Mouse (Mus musculus) brain, embryonic 18.5 days (tissue): ENCODE measurements around the gene Slc22a15.

ENCODE experiments used
- DNase-seq: peaks from one replicate; pipeline ENCODE4 v3.0.0-alpha.2; 2012; ENCODE audit warnings: low read depth, low spot score

The Slc22a15 gene

GRCm38 (mm10) chr3:101916525-101916924 is 7.7 kb downstream of the Slc22a15 start:
- no peak for DNase-seq

- no peak for DNase-seq
Measured at GRCm38 (mm10) chr3:101915048-101915801, 9.0 kb downstream of the Slc22a15 start.

DNA sequence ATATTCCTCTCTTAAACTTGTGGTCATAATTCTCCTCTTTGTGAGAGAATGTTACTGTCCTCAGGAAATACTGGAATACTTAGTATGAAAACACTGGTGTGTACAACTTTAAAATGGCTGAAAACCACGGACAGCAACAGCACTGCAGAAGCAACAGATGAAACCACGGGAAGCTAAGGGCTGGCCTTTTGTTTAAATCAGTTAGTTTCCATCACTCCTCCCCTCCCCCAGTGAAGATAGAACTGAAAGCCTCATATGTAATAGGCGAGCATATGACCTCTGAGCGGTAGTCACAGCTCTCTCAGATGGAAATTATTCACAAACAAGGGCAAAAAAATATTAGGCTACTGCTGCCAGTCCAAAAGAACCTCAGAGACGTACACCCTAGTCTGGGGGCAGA is 10.0 kb downstream of the Slc22a15 start:
- no peak for DNase-seq

GRCm38 (mm10) chr3:101912041-101912440 is 12.2 kb downstream of the Slc22a15 start:
- no peak for DNase-seq

- no peak for DNase-seq
Measured at GRCm38 (mm10) chr3:101907049-101907448, 17.2 kb downstream of the Slc22a15 start.

GRCm38 (mm10) chr3:101904776-101905175 is 19.5 kb downstream of the Slc22a15 start:
- no peak for DNase-seq

DNA sequence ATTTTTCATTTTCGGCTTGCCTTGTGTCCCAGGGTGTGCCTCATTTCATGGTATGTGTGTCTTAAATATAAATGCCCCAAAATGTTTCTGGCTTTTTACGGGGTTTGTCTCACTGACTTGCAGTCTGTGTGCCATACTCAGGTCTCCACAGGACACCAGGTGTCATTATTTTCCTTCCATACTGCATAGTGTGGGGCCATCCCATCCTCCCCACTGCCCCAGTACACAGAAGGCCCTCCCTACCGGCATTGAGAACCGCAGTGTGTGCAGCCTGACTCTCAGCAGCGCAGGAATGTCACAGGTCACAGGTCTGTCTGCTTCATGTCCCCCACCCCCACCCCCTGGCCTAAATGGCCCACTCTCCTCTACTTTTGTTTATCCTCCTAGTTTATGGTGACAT is 21.2 kb downstream of the Slc22a15 start:
- DNase-seq, result no peak

GRCm38 (mm10) chr3:101902344-101902743 is 21.9 kb downstream of the Slc22a15 start:
- DNase-seq, result no peak

DNA sequence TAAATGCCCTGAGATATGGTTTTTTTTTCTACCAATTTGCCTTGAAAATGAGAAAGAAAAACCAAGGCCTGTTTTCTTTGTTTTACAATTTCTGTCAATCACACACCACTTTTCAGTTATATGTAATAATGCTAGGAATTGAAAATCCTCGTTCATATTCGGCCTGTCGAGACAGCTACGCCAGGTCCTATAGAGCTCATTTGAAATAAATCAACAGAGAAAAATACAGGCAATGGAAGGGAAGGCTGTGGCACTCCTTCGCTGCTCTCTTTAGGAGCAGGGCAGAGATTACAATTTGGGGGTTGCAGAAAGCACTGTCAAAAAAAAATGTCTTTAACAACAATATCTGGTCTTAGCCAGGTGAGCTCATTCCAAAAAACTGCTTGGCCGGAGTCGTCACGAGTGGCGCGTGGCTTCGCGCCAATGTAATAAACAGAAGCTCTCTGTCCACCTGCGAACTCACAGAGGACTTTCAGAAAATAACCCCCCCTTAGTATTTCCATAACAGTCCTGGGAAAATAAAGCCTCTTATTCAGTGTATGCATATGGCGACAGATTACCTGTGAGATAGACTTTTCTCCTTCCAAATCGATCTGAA is 26.8 kb downstream of the Slc22a15 start:
- no peak for DNase-seq

DNA sequence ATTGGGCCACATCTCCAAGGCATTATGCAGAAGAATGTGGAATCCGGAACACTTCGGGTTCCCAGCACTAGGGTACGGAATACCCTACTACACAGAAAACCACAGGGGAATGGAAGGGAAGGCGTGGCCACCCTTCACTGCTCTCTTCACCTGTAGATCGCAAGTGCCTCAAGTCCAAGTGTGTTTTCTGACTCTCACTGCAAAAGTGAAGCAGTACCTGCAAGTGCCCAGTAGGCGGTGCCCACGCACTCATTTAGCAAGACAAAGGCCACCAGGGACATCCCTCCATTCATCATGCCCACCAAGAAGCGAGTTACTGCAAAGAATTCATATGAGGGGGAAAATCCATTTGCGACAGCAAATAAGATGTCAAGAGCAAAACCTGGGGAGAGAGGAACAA is 27.4 kb downstream of the Slc22a15 start:
- peak; percentile 67 for DNase-seq

DNA sequence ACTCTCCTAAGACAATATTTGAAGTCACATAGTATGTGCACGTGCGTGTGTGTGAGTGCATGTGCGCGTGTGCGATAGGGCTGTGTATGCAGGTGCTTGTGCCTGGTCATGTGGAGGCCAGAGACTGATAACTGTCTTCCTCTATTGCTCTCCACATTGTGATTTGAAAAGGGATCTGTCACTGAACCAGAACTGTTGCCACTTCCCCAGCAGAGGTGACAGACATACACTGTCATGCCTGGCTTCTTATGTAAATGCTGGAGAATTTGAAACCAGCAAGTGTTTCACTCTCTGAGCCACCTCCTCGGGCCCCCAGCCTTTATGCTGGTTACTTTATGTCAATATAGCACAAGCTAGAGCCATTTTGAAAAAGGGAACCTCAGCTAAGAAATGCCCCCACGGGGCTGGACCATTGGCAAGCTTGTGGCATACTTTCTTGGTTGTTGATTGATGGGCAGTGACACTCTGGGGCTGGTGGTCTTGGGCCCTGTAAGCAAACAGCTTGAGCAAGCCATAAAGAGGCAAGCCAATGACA is 28.8 kb downstream of the Slc22a15 start:
- no peak for DNase-seq

- DNase-seq, result no peak
Measured at GRCm38 (mm10) chr3:101885591-101885990, 38.7 kb downstream of the Slc22a15 start.

DNA sequence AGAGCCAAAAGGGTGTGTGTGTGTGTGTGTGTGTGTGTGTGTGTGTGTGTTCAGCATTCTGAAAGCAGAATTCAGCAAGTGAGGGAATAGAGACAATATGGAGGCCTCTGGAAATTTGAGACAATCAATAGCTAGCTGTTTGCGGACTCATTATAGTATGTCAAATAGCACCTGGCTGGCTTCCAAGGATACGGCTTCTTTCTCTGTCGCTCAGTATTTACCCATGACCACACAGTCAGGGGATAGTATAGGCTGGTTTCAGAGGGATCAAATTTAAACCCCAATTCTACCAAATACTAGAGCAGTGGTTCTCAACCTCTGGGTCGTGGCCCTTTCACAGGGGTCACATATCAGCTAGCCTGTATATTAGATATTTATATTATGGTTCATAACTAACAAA is 39.2 kb downstream of the Slc22a15 start:
- DNase-seq, result no peak

GRCm38 (mm10) chr3:101883902-101884301 is 40.4 kb downstream of the Slc22a15 start:
- no peak for DNase-seq

GRCm38 (mm10) chr3:101881721-101882120 is 42.5 kb downstream of the Slc22a15 start:
- DNase-seq, result no peak

- no peak for DNase-seq
Measured at GRCm38 (mm10) chr3:101880818-101881217, 43.4 kb downstream of the Slc22a15 start.

- no peak for DNase-seq
Measured at GRCm38 (mm10) chr3:101878136-101878535, 46.1 kb downstream of the Slc22a15 start.

GRCm38 (mm10) chr3:101876459-101877285 is 47.6 kb downstream of the Slc22a15 start:
- DNase-seq, result no peak

DNA sequence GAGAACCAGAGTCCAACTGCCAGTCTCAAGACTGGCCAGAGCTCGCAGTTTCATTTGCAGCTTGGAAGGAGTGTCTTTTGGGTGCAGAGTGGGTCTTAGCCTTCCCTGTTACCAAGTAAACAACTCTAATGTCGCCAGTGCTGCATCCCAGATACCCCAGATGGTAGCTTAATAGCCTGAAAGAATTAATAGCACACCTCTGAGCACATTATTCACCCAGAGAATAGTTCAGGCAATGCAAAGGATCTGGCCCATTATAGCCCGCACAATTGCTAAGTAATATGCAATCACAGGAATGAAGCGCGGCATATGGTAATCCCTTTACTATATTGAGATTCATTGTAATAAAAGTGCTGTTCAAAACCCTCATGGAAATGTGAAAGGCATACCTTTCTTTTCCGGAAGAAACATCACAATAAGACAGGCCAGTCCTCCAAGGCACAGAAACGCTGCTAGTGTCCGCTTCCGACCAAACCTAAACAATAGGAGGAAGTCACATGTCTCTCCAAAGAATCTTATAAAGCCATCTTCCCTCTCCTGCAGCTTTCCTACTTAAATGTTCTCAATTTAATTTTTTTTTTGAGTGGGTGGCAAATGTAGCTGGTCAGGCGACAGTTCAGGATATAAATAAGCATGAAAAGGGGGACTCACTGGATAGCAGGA is 48.9 kb downstream of the Slc22a15 start:
- no peak for DNase-seq

DNA sequence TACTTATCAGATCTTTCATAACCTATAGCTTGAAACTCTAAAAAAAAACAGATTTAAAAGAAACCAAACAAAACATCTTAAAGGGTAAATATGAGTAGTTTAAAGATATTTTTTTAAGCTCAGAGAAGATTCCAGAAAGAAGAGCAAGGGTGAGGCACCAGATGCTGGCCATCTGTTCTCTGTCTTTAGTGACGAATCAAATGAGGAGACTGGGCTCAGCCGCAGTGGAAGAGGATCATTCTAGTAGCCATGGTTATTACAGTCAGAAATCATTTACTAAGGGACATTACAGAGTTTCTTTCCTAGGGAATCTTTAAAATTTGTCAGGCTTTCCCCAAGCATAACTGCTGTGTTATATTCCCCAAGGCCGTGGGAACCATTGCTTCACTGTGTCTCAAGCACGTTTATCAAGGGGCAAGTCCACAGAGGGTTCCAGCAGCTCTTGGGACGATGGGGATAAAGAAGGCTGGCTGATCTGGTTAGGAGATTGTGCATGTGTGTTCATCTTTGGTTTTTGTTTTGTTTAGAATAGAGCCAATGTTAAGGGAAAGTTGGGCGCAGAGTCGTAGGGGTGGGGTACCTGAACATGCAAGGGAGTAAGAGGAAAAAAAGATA is 51.1 kb downstream of the Slc22a15 start:
- DNase-seq, result no peak

- no peak for DNase-seq
Measured at GRCm38 (mm10) chr3:101871951-101872350, 52.3 kb downstream of the Slc22a15 start.
